Mouse (Mus musculus) C2C12 (cell line): ENCODE results near the gene Trmt1. TPM values are rescaled to one million over a fixed set of nuclear protein-coding genes. Genes with fewer than 3 reads are reported as not detected.

ENCODE experiments used
- H3K27me3 ChIP-seq: one replicate; pipeline ENCODE4 v1.6.1; 2011; ENCODE audit not compliant: control insufficient read depth, insufficient read depth, insufficient read length
- H3K36me3 ChIP-seq: one replicate; pipeline ENCODE4 v1.6.1; 2011; ENCODE audit not compliant: control insufficient read depth, insufficient read depth
- H3K4me3 ChIP-seq: one replicate; pipeline ENCODE4 v1.5.1; 2011; ENCODE audit warnings: mild to moderate bottlenecking, control low read depth; ENCODE audit not compliant: poor library complexity, insufficient read depth, severe bottlenecking
- H3K79me2 ChIP-seq: one replicate; pipeline ENCODE4 v1.6.1; 2011; ENCODE audit not compliant: control insufficient read depth, insufficient read depth
- H3K79me3 ChIP-seq: one replicate; pipeline ENCODE4 v1.6.1; 2011; ENCODE audit warnings: low read depth, control low read depth
- H3ac ChIP-seq: one replicate; pipeline ENCODE3; 2011; ENCODE audit warnings: low read depth; ENCODE audit not compliant: control insufficient read depth, insufficient read length
- CEBPB ChIP-seq: IDR thresholded peaks from one replicate; pipeline ENCODE4 v1.6.1; 2011; ENCODE audit warnings: low read depth, mild to moderate bottlenecking, control low read depth, moderate library complexity
- CTCF ChIP-seq: IDR thresholded peaks from one replicate; pipeline ENCODE4 v1.5.1; 2011; ENCODE audit not compliant: control insufficient read depth, insufficient read depth, insufficient read length
- FOSL1 ChIP-seq: IDR thresholded peaks from one replicate; pipeline ENCODE4 v1.8.0; 2011; ENCODE audit warnings: mild to moderate bottlenecking, low read length; ENCODE audit not compliant: poor library complexity, insufficient read depth, severe bottlenecking
- MAX ChIP-seq: IDR thresholded peaks from one replicate; pipeline ENCODE4 v1.6.1; 2011; ENCODE audit warnings: mild to moderate bottlenecking, control low read depth
- MYOD1 ChIP-seq: IDR thresholded peaks from one replicate; pipeline ENCODE4 v1.6.1; 2011; ENCODE audit warnings: low read depth; ENCODE audit not compliant: control insufficient read depth, insufficient read length
- MYOG ChIP-seq: IDR thresholded peaks from one replicate; pipeline ENCODE4 v1.6.1; 2011; ENCODE audit not compliant: control insufficient read depth, insufficient read length; ENCODE audit errors: extremely low read depth
- USF1 ChIP-seq: IDR thresholded peaks from one replicate; pipeline ENCODE4 v1.6.1; 2011; ENCODE audit warnings: low read depth, mild to moderate bottlenecking, control low read depth, moderate library complexity
- polyA plus RNA-seq: library from polyadenylated mRNA; unstranded; fragments of >200 nt; fragmentation: generic; extraction: Trizol; gene quantifications from one replicate; pipeline ENCODE4 v1.2.1, GENCODE M21; 2012; ENCODE audit warnings: missing spikeins

Trmt1 gene
- polyA plus RNA-seq, 1 experiment = 117 TPM

DNA sequence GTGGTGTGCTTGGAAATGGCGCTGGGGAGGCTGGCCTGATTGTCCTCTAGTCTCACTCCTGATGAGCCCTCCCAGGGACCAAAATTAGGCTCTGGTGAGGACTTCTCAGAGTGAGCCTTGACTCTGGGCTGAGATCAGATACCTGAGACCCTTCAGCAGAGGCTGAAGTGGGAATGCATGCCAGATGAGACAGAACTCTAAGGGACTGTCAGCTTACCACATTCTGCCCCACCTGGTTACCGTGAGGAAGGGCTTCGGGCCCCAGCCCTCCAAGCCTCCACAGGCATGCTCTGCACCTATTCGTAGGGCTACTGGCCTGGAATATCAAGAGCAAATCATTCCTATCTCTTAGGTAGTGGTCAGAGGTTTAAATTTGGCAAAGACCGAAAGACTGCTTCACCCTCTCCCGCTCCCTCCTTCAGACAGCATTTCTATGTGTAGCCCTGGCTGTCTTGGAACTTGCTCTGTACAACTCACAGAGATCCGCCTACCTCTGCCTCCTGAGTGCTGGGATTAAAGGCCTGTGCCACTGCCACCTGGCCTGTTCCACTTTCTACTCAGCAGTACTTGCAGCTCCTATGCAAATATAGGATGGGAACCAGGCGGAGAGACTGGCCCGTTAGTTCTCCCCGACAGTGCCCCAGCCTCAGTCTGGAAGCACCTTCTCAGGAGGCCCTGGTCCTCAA is 52.8 kb downstream of the Trmt1 start:
- H3ac ChIP-seq = no peak overlapping the region
- no peak for TF ChIP-seq USF1
- no peaks in the 10 kb centered on the region for H3K27me3 ChIP-seq
- H3K36me3 ChIP-seq = peaks cover 9% of the 10 kb centered on the region
- peaks cover 72% of the 10 kb centered on the region for H3K79me2 ChIP-seq
- H3K79me3 ChIP-seq = no peaks in the 10 kb centered on the region
- no peak overlapping the region for H3K4me3 ChIP-seq

DNA sequence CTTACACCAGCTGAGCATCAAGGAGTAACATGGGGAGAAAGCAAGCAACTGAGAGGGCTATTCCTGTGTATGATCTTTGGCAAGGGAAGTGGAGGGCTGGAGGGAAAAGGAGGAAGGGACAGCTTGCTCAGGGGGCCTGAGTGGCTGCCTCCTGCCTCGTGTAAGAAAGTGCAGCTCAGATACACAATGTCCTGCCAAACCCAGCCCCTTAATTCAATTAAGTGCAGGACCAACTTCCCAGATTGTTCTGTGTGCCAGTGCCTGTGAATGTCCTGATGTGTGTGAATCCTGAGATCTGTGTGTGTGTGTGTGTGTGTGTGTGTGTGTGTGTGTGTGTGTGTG is 53.3 kb downstream of the Trmt1 start:
- TF ChIP-seq USF1 (no peak), MYOD1 (no peak), CEBPB (no peak), FOSL1 (no peak), MYOG (no peak), CTCF (no peak), MAX (no peak)
- Histone ChIP-seq H3K36me3 (peaks cover 9% of the 10 kb centered on the region), H3K27me3 (no peaks in the 10 kb centered on the region), H3ac (no peak overlapping the region), H3K4me3 (no peak overlapping the region), H3K79me2 (peaks cover 68% of the 10 kb centered on the region), H3K79me3 (no peaks in the 10 kb centered on the region)

- TF ChIP-seq USF1 = no peak
- no peak for TF ChIP-seq MYOG
- TF ChIP-seq CTCF = no peak
- no peak for TF ChIP-seq CEBPB
- no peak for TF ChIP-seq MYOD1
- no peak for TF ChIP-seq MAX
- no peak for TF ChIP-seq FOSL1
- Histone ChIP-seq H3K79me3 (no peaks in the 10 kb centered on the region), H3K27me3 (no peaks in the 10 kb centered on the region), H3K4me3 (no peak overlapping the region), H3K36me3 (peaks cover 9% of the 10 kb centered on the region), H3ac (no peak overlapping the region), H3K79me2 (peaks cover 70% of the 10 kb centered on the region)
Observed at GRCm38 (mm10) chr8:84740895-84741843, 55.1 kb downstream of the Trmt1 start.

DNA sequence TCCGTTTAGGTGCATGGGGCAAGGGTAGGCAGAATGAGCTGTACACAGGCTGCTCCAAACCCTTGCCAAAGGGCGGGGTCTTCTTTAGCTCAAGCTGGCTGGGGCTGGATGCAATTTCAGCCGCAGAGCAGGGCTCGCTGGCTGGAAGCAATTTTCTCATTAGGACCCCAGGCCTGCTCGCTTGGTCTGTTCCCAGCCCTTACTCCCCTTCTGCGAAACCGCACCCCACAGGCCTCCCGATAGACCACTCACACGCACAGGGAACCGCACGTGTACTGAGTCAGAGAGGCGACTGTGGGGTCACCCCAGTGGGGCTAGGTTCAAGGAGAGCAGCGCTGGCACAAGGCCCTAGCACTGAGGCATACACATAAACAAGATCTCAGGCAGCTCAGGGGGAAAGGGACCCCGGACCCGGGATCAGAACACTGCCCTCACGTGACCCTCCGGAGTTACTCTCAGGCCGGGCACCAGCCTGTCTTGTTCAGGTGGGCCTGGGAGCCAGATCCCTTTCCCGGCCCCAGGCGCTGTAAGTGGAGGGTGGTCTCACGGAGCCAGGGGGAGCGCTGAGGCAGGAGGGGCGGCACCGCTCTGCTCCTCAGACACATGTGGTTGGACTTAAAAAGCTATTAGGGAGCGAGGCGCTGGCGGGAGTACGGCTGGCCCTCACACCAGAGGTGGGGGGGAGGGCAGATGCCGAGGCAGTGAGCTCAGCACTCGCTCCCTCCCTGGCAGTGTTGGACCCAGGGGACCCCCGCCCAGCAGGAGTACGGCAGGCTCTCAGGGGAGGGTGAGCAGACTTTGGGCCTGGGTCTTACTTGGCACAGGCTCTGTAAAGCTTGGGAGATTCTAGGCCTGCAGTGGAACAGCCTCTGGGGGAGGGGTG is 56.3 kb downstream of the Trmt1 start:
- Histone ChIP-seq H3K79me2 (peaks cover 68% of the 10 kb centered on the region), H3ac (peak overlapping the region; percentile 69), H3K27me3 (no peaks in the 10 kb centered on the region), H3K36me3 (peaks cover 9% of the 10 kb centered on the region), H3K79me3 (no peaks in the 10 kb centered on the region), H3K4me3 (no peak overlapping the region)
- TF ChIP-seq MAX (peak; percentile 27), MYOD1 (no peak), CEBPB (no peak), USF1 (peak; percentile 76), CTCF (no peak), FOSL1 (no peak)

GRCm38 (mm10) chr8:84743054-84743415 is 56.9 kb downstream of the Trmt1 start:
- Histone ChIP-seq H3K36me3 (peaks cover 9% of the 10 kb centered on the region), H3ac (peak overlapping the region; percentile 69), H3K27me3 (no peaks in the 10 kb centered on the region), H3K4me3 (no peak overlapping the region), H3K79me3 (no peaks in the 10 kb centered on the region), H3K79me2 (peaks cover 62% of the 10 kb centered on the region)
- no peak for TF ChIP-seq MAX
- TF ChIP-seq USF1 = no peak
- no peak for TF ChIP-seq MYOG
- TF ChIP-seq CTCF = no peak
- TF ChIP-seq FOSL1 = no peak
- TF ChIP-seq MYOD1 = no peak
